In genomic region chr19:21653172-21653981, GRCm38 (mm10) we compare ENCODE assay signal across 8 mouse cellular contexts. TPM values are rescaled to one million over a fixed set of nuclear protein-coding genes. Genes with fewer than 3 reads are reported as not detected.
DNase-seq lines count a peak whose midpoint lies in the region; ATAC-seq and TF ChIP-seq lines count a peak whose summit lies in the region.

Gene Abhd17b (plus strand): TSS chr19:21653185.

- peak within 1 kb of the TSS; percentile 82 for H3K4me2 ChIP-seq in heart, embryonic 13.5 days
- H3K4me2 ChIP-seq in kidney, postnatal 0 days (ENCODE audit: low read length) = peak within 1 kb of the TSS; percentile 73
- H3K4me2 ChIP-seq in liver, embryonic 13.5 days = peak within 1 kb of the TSS; percentile 97

- peak within 1 kb of the TSS; percentile 81 for H3K4me3 ChIP-seq in bone marrow, adult 2 months (replicated peaks; ENCODE audit: control insufficient read depth, low read depth, low read length)
- H3K4me3 ChIP-seq in embryonic fibroblast, embryonic 13.5 days (ENCODE audit: insufficient read depth, low read length) = peak within 1 kb of the TSS; percentile 72
- H3K4me3 ChIP-seq in heart, embryonic 13.5 days = peak within 1 kb of the TSS; percentile 92
- H3K4me3 ChIP-seq in kidney, postnatal 0 days (replicated peaks; ENCODE audit: low read depth, low read length) = peak within 1 kb of the TSS; percentile 88
- H3K4me3 ChIP-seq in liver, embryonic 13.5 days (replicated peaks) = peak within 1 kb of the TSS; percentile 86

- no peak; the same call in none of the 2 replicates for ATAC-seq in heart, embryonic 13.5 days (ENCODE audit: extremely low read depth, insufficient number of reproducible peaks, low FRiP score, low TSS enrichment)
- ATAC-seq in kidney, postnatal 0 days (replicated peaks; ENCODE audit: low FRiP score, low read depth) = peak; percentile 40; the same call in 1 of the 2 replicates
- ATAC-seq in liver, embryonic 13.5 days (ENCODE audit: low read depth) = peak; percentile 39

- no peaks in the 10 kb centered on the region for H3K27me3 ChIP-seq in heart, embryonic 13.5 days (replicated peaks)
- H3K27me3 ChIP-seq in kidney, postnatal 0 days (ENCODE audit: insufficient read depth, low read length) = no peaks in the 10 kb centered on the region
- H3K27me3 ChIP-seq in liver, embryonic 13.5 days = no peaks in the 10 kb centered on the region

- WGBS in bone marrow, adult 2 months = under 1% methylated on average over 105 of the region's 105 CpGs
- WGBS in heart, embryonic 13.5 days = under 1% methylated on average over 83 of the region's 105 CpGs
- under 1% methylated on average over 82 of the region's 105 CpGs for WGBS in kidney, postnatal 0 days
- under 1% methylated on average over 93 of the region's 105 CpGs for WGBS in liver, embryonic 13.5 days (ENCODE audit: insufficient replicate concordance)

- DNase-seq in CD4-positive helper T cell, adult 2 months (ENCODE audit: low read depth, low spot score) = peak; percentile 50
- DNase-seq in kidney, postnatal 0 days (ENCODE audit: low spot score) = peak; percentile 55
- no peak for DNase-seq in liver, embryonic 13.5 days
- DNase-seq in naive thymus-derived CD4-positive, alpha-beta T cell, adult 2 months (ENCODE audit: low read depth) = peak; percentile 56
- DNase-seq in testis, postnatal 14 days (ENCODE audit: low spot score) = peak; percentile 69

- TF ChIP-seq POLR2A in bone marrow, adult 2 months (IDR thresholded peaks at IDR 0.05; ENCODE audit: borderline replicate concordance, control insufficient read depth, low read depth, low read length) = 0 out of 2 replicates have a peak, but pooled peaks have one; percentile 30
- peak; percentile 33; the same call in 1 of the 2 replicates for TF ChIP-seq POLR2A in embryonic fibroblast, embryonic 13.5 days (IDR thresholded peaks at IDR 0.05; ENCODE audit: low read depth, low read length)

- no peaks in the 10 kb centered on the region for H3K9me3 ChIP-seq in heart, embryonic 13.5 days
- no peaks in the 10 kb centered on the region for H3K9me3 ChIP-seq in kidney, postnatal 0 days (replicated peaks; ENCODE audit: low read length)
- no peaks in the 10 kb centered on the region for H3K9me3 ChIP-seq in liver, embryonic 13.5 days (replicated peaks)

- H3K9ac ChIP-seq in heart, embryonic 13.5 days = peak within 1 kb of the TSS; percentile 99
- peak within 1 kb of the TSS; percentile 97 for H3K9ac ChIP-seq in kidney, postnatal 0 days (ENCODE audit: low read depth, low read length)
- H3K9ac ChIP-seq in liver, embryonic 13.5 days = peak within 1 kb of the TSS; percentile 90

- H3K4me1 ChIP-seq in bone marrow, adult 2 months (ENCODE audit: control insufficient read depth, insufficient read depth, low read length) = peaks cover 3% of the 10 kb centered on the region
- peaks cover 6% of the 10 kb centered on the region; the same call in 1 of the 2 replicates for H3K4me1 ChIP-seq in embryonic fibroblast, embryonic 13.5 days (ENCODE audit: control insufficient read depth, insufficient read depth, low read length)
- peaks cover 26% of the 10 kb centered on the region for H3K4me1 ChIP-seq in heart, embryonic 13.5 days
- peaks cover 6% of the 10 kb centered on the region for H3K4me1 ChIP-seq in kidney, postnatal 0 days (replicated peaks; ENCODE audit: insufficient read depth, low read length)
- H3K4me1 ChIP-seq in liver, embryonic 13.5 days (replicated peaks) = peaks cover 40% of the 10 kb centered on the region

- no peaks in the 10 kb centered on the region for H3K36me3 ChIP-seq in heart, embryonic 13.5 days
- H3K36me3 ChIP-seq in kidney, postnatal 0 days (ENCODE audit: insufficient read depth, low read length) = no peaks in the 10 kb centered on the region
- no peaks in the 10 kb centered on the region for H3K36me3 ChIP-seq in liver, embryonic 13.5 days

- TF ChIP-seq CTCF in bone marrow, adult 2 months (IDR thresholded peaks at IDR 0.05; ENCODE audit: control insufficient read depth, insufficient read depth, low read length) = no peak
- no peak for TF ChIP-seq CTCF in embryonic fibroblast, embryonic 13.5 days (IDR thresholded peaks at IDR 0.05; ENCODE audit: borderline replicate concordance, insufficient read depth, low read length)
- TF ChIP-seq CTCF in kidney, postnatal 0 days (IDR thresholded peaks at IDR 0.05; ENCODE audit: low read depth) = peak; percentile 38; the same call in 1 of the 2 replicates

- H3K27ac ChIP-seq in bone marrow, adult 2 months (ENCODE audit: control insufficient read depth, insufficient read depth, low read depth, low read length, poor library complexity) = peak within 1 kb of the TSS; percentile 98
- H3K27ac ChIP-seq in embryonic fibroblast, embryonic 13.5 days (ENCODE audit: insufficient read depth, low read length) = peak within 1 kb of the TSS; percentile 90
- peak within 1 kb of the TSS; percentile 99 for H3K27ac ChIP-seq in heart, embryonic 13.5 days (replicated peaks)
- peak within 1 kb of the TSS; percentile 99 for H3K27ac ChIP-seq in kidney, postnatal 0 days
- peak within 1 kb of the TSS; percentile 90 for H3K27ac ChIP-seq in liver, embryonic 13.5 days

RNA-seq across cellular contexts. Expression of gene Abhd17b, which starts in this region (rescaled TPM):
- 3.7 and 9.7 TPM in 2 replicates for polyA plus RNA-seq in bone marrow, adult 2 months (2011; ENCODE audit: insufficient read depth, insufficient read length, low replicate concordance, missing spikeins)
- polyA plus RNA-seq in embryonic fibroblast, embryonic 13.5 days (2011; ENCODE audit: insufficient read length, low read depth, missing spikeins) = 23.2 and 25.6 TPM in 2 replicates
- 18.0 and 19.5 TPM in 2 replicates for polyA plus RNA-seq in heart, embryonic 13.5 days (2015; fragmentation: Nextera tagmentation; extraction: Ambion mirVana)
- polyA plus RNA-seq in kidney, postnatal 0 days (2015; fragmentation: Nextera tagmentation; extraction: Ambion mirVana) = 42.9 and 45.3 TPM in 2 replicates
- 7.0 and 8.1 TPM in 2 replicates for polyA plus RNA-seq in liver, embryonic 13.5 days (2015; fragmentation: Nextera tagmentation; extraction: Ambion mirVana)
